Mouse (Mus musculus): ENCODE measurements at regions not wholly inside any gene's neighbourhood (a gene's known extent, or its start where the extent isn't known, plus 50 kb on each side); places are given as distances from the start of the nearest gene placed in this dataset.

DNA sequence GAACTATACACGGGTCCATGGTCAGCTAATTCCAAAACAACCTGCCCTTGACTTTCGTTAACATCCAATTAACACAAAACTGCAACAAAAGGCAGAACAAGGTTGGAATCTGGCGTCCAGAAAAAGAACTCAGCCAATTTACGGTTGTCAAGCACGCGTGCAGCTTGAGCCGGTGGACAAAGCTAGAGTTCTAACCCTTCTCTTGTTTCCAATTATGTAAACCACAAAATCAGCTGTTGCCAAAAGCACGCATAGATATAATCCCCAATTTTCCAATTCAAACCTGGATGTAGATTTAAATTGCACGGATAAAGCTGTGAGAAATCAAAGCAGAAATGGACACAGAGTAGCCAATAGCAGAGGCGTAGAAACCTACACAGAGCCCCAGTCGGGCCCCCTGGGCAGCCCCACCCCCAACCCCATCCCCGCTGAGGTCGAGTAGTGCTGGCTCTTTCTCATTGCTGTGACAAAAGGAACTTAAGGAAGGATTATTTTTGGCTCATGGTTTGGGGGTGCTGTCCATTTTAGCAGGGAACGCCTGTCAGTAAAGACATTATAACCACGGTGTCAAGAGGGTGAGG, 149.0 kb upstream of the Jarid2 start:
- no peak for TF ChIP-seq TAL1 (IDR thresholded peaks at IDR 0.05; ENCODE audit: low read length)
- no peak for TF ChIP-seq GATA1 (IDR thresholded peaks at IDR 0.05; ENCODE audit: low read length)

All from erythroblast, embryonic 14.5 days (primary cell).